Mouse (Mus musculus): ENCODE results near the gene Gtf2f2. TPM values are rescaled to one million over a fixed set of nuclear protein-coding genes. Genes with fewer than 3 reads are reported as not detected.

The Gtf2f2 gene
- polyA plus RNA-seq, 1 experiment: 10.7 TPM

DNA sequence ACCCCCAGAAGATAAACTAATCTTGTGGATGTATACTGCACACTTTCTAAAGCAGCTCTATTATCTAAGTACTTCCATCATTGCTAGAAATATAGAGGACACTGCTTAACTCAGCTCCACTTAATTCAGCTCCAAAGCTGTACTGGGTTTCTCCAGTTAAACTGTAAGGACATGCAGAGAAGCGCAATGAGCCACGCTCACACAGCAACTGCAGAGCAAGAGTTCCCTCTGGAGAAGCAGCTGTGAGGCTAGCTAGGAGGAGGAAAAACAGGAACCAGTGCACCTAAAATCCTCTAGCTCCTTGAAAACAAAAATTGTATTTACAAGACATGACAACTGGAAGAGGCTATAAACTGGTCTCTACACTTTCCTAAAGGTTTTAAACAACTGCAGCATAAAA, 26.8 kb downstream of the Gtf2f2 start:
- Histone ChIP-seq H3K36me3 (ENCODE audit: control insufficient read depth, insufficient read depth, low read length) (no peaks in the 10 kb centered on the region), H3K27ac (ENCODE audit: control insufficient read depth, insufficient read depth, low read depth, low read length) (no peak overlapping the region), H3K4me3 (ENCODE audit: control insufficient read depth, low read depth, low read length) (no peak overlapping the region), H3K27me3 (ENCODE audit: control insufficient read depth, insufficient read depth, low read length) (no peaks in the 10 kb centered on the region), H3K4me1 (ENCODE audit: control insufficient read depth, insufficient read depth, low read length) (no peaks in the 10 kb centered on the region; the same call in 1 of the 2 replicates)
- no peak for TF ChIP-seq CTCF (IDR thresholded peaks at IDR 0.05; ENCODE audit: control insufficient read depth, insufficient read depth, insufficient replicate concordance, low read depth, low read length)
- no peak for TF ChIP-seq POLR2A (IDR thresholded peaks at IDR 0.05; ENCODE audit: control insufficient read depth, low read depth, low read length)

DNA sequence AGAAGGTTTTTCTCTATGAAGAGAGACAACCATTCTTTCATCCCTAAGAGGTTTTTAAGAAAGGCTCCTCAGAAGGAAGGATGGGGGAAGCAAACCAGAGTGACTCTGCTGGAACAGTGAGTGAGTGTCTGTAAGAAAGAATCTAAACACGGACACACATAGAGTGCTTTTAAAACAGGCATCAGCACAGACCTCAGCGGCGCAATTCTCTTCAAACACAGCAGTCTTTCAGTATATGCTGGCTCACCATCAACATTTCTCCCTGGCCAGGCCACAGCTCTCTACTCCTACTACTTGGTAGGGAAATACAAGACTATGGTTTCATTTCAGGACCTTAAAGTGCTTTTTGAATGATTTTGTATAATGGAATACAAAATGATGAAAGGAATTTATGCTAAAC, 29.4 kb downstream of the Gtf2f2 start:
- no peak overlapping the region for H3K27ac ChIP-seq (ENCODE audit: control insufficient read depth, insufficient read depth, low read depth, low read length)

DNA sequence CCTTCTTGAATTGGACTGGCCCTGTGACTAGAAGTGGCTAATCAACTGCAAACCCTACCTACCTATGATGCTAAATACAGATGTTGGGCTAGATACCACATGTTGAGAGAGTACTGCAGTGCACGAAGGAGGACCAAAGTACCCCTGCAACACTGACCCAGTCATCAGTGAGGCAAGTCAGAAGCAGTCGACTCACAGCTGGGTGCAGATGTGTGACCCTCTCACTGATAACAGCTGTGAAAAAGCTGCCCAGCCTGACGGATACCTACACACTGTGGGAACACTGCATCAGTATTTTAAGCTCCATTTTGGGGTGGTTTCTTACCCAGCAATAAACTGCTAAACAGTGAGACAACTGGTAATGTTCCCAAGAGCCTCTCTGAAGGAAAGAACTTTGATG, 34.6 kb downstream of the Gtf2f2 start:
- TF ChIP-seq POLR2A (IDR thresholded peaks at IDR 0.05; ENCODE audit: control insufficient read depth, low read depth, low read length): no peak
- no peak for TF ChIP-seq CTCF (IDR thresholded peaks at IDR 0.05; ENCODE audit: control insufficient read depth, insufficient read depth, insufficient replicate concordance, low read depth, low read length)
- Histone ChIP-seq H3K27ac (ENCODE audit: control insufficient read depth, insufficient read depth, low read depth, low read length) (no peak overlapping the region), H3K4me3 (ENCODE audit: control insufficient read depth, low read depth, low read length) (no peak overlapping the region), H3K4me1 (ENCODE audit: control insufficient read depth, insufficient read depth, low read length) (no peaks in the 10 kb centered on the region), H3K36me3 (ENCODE audit: control insufficient read depth, insufficient read depth, low read length) (no peaks in the 10 kb centered on the region), H3K27me3 (ENCODE audit: control insufficient read depth, insufficient read depth, low read length) (no peaks in the 10 kb centered on the region)

More for the DNA sequence above, 29.4 kb downstream of the Gtf2f2 start:
- Histone ChIP-seq H3K4me1 (ENCODE audit: control insufficient read depth, insufficient read depth, low read length) (no peaks in the 10 kb centered on the region; the same call in 1 of the 2 replicates), H3K36me3 (ENCODE audit: control insufficient read depth, insufficient read depth, low read length) (no peaks in the 10 kb centered on the region), H3K27me3 (ENCODE audit: control insufficient read depth, insufficient read depth, low read length) (no peaks in the 10 kb centered on the region), H3K4me3 (ENCODE audit: control insufficient read depth, low read depth, low read length) (no peak overlapping the region)
- TF ChIP-seq POLR2A (IDR thresholded peaks at IDR 0.05; ENCODE audit: control insufficient read depth, low read depth, low read length): no peak
- TF ChIP-seq CTCF (IDR thresholded peaks at IDR 0.05; ENCODE audit: control insufficient read depth, insufficient read depth, insufficient replicate concordance, low read depth, low read length): no peak

DNA sequence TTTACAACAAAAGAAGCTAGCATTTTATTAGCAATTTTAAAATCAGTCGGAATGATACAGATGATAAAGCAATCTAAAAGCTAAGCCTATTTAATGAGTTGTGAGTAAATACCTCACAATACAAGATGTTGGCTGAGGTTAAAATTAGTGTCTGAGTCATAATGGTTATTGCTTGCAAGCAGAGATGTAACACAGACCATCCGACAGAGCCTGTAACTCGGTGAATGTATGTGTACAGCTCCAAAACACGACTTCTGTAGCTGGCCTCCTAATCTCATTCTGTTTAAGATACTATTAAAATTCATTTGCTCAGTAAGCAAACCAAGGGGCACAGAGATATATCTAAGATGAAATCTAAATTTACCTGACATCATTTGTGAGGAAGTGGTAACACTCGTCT, 43.4 kb downstream of the Gtf2f2 start:
- Histone ChIP-seq H3K27me3 (ENCODE audit: control insufficient read depth, insufficient read depth, low read length) (no peaks in the 10 kb centered on the region), H3K4me3 (ENCODE audit: control insufficient read depth, low read depth, low read length) (no peak overlapping the region), H3K36me3 (ENCODE audit: control insufficient read depth, insufficient read depth, low read length) (no peaks in the 10 kb centered on the region), H3K4me1 (ENCODE audit: control insufficient read depth, insufficient read depth, low read length) (no peaks in the 10 kb centered on the region), H3K27ac (ENCODE audit: control insufficient read depth, insufficient read depth, low read depth, low read length) (no peak overlapping the region)
- TF ChIP-seq POLR2A (IDR thresholded peaks at IDR 0.05; ENCODE audit: control insufficient read depth, low read depth, low read length): no peak
- TF ChIP-seq CTCF (IDR thresholded peaks at IDR 0.05; ENCODE audit: control insufficient read depth, insufficient read depth, insufficient replicate concordance, low read depth, low read length): no peak

DNA sequence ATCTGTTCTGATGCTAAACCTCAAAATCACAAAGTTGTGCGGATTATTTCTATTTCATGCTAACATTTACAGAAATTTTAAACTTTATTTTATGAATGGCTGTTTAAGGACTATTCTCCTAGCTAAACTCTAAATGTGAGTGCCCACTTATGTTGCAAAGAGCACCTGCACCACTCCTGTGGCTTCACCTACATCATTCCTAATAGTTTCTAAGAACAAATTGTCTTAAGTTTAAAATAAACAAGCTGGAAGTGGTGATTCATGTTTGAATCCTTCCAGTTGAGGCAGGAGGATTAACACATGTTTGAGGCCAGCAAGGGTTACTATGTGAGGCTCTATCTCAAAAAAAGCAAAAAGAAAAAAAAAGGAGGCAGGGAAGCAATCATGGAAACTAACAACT, 46.2 kb downstream of the Gtf2f2 start:
- no peak for TF ChIP-seq POLR2A (IDR thresholded peaks at IDR 0.05; ENCODE audit: control insufficient read depth, low read depth, low read length)
- no peak for TF ChIP-seq CTCF (IDR thresholded peaks at IDR 0.05; ENCODE audit: control insufficient read depth, insufficient read depth, insufficient replicate concordance, low read depth, low read length)
- no peaks in the 10 kb centered on the region for H3K27me3 ChIP-seq (ENCODE audit: control insufficient read depth, insufficient read depth, low read length)
- H3K36me3 ChIP-seq (ENCODE audit: control insufficient read depth, insufficient read depth, low read length): no peaks in the 10 kb centered on the region
- no peak overlapping the region for H3K4me3 ChIP-seq (ENCODE audit: control insufficient read depth, low read depth, low read length)
- H3K4me1 ChIP-seq (ENCODE audit: control insufficient read depth, insufficient read depth, low read length): no peaks in the 10 kb centered on the region
- no peak overlapping the region for H3K27ac ChIP-seq (ENCODE audit: control insufficient read depth, insufficient read depth, low read depth, low read length)

DNA sequence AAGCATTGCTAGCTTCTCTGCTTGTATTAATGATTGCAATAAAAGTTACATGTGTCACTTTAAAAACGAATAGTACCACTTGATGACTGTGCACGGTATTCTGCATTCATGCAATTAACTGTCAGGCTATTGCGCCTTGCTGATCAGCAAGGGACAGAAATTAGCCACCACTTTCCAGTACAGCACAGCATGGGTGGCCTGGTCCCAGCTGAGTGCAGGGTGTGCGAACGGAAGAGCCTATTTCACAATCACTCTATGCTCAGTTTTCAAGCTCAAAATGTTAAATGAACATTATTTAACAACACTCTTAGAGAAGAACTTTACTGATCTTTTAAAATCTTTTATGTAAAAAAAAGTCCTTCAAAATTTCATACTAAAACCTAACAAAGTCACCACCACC, 46.7 kb downstream of the Gtf2f2 start:
- Histone ChIP-seq H3K27ac (ENCODE audit: control insufficient read depth, insufficient read depth, low read depth, low read length) (no peak overlapping the region), H3K36me3 (ENCODE audit: control insufficient read depth, insufficient read depth, low read length) (no peaks in the 10 kb centered on the region), H3K4me1 (ENCODE audit: control insufficient read depth, insufficient read depth, low read length) (no peaks in the 10 kb centered on the region), H3K4me3 (ENCODE audit: control insufficient read depth, low read depth, low read length) (no peak overlapping the region), H3K27me3 (ENCODE audit: control insufficient read depth, insufficient read depth, low read length) (no peaks in the 10 kb centered on the region)
- TF ChIP-seq CTCF (IDR thresholded peaks at IDR 0.05; ENCODE audit: control insufficient read depth, insufficient read depth, insufficient replicate concordance, low read depth, low read length): no peak
- no peak for TF ChIP-seq POLR2A (IDR thresholded peaks at IDR 0.05; ENCODE audit: control insufficient read depth, low read depth, low read length)

DNA sequence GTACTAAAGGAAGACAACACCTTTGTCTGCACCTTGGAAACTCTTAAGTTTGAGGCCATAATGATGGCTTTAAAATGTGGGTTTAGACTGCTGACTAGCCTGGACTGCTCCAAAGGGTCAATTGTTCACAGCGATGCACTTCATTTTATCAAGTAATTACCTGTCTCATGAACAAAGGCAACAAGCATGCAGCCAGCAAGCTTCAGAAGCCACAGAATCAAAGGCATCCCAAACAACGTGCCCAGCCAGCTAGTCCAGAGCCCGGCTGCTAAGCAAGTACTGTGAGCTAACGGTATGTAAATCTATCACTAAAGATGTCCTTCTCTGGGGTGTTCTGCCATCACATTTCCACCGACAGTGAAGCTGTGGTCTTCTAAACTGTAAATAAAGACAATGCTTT, 47.5 kb downstream of the Gtf2f2 start:
- TF ChIP-seq POLR2A (IDR thresholded peaks at IDR 0.05; ENCODE audit: control insufficient read depth, low read depth, low read length): no peak
- no peak for TF ChIP-seq CTCF (IDR thresholded peaks at IDR 0.05; ENCODE audit: control insufficient read depth, insufficient read depth, insufficient replicate concordance, low read depth, low read length)
- H3K4me1 ChIP-seq (ENCODE audit: control insufficient read depth, insufficient read depth, low read length): no peaks in the 10 kb centered on the region
- no peaks in the 10 kb centered on the region for H3K27me3 ChIP-seq (ENCODE audit: control insufficient read depth, insufficient read depth, low read length)
- H3K36me3 ChIP-seq (ENCODE audit: control insufficient read depth, insufficient read depth, low read length): no peaks in the 10 kb centered on the region
- H3K4me3 ChIP-seq (ENCODE audit: control insufficient read depth, low read depth, low read length): no peak overlapping the region
- no peak overlapping the region for H3K27ac ChIP-seq (ENCODE audit: control insufficient read depth, insufficient read depth, low read depth, low read length)

DNA sequence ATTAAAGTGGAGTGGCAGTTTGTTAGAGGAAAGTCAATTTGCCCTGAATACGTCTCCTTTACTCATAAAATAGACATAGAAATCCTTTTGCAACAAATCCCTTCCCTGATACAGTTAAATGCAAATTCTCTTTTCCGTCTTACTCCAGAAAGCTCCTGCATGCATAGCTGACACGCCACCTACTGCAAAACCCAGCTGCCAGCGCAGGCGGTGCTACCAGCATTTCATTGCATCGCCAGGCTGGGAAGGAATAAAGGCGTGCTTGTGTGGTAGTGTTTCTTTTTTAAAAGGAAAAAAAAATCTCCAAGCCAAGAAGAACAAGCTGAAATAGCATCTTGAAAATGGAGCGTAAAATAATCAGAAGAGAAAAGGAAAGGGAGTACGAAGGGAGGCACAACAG, 48.4 kb downstream of the Gtf2f2 start:
- no peak for TF ChIP-seq POLR2A (IDR thresholded peaks at IDR 0.05; ENCODE audit: control insufficient read depth, low read depth, low read length)
- TF ChIP-seq CTCF (IDR thresholded peaks at IDR 0.05; ENCODE audit: control insufficient read depth, insufficient read depth, insufficient replicate concordance, low read depth, low read length): no peak
- Histone ChIP-seq H3K36me3 (ENCODE audit: control insufficient read depth, insufficient read depth, low read length) (no peaks in the 10 kb centered on the region), H3K4me1 (ENCODE audit: control insufficient read depth, insufficient read depth, low read length) (no peaks in the 10 kb centered on the region), H3K27me3 (ENCODE audit: control insufficient read depth, insufficient read depth, low read length) (no peaks in the 10 kb centered on the region), H3K4me3 (ENCODE audit: control insufficient read depth, low read depth, low read length) (peak overlapping the region; percentile 41), H3K27ac (ENCODE audit: control insufficient read depth, insufficient read depth, low read depth, low read length) (no peak overlapping the region)
